Mouse (Mus musculus) lung, adult 2 months (tissue): ENCODE results near the gene Bcan. TPM values are rescaled to one million over a fixed set of nuclear protein-coding genes. Genes with fewer than 3 reads are reported as not detected.
A peak's percentile ranks its signal among the peaks of the same experiment; 100 is the strongest.

Experiments used
- DNase-seq: peaks from one replicate; pipeline ENCODE4 v3.0.0; 2022
- H3K4me1 ChIP-seq: fragments of 200-500 bp; 2 replicates; pipeline ENCODE4 v1.6.1; 2011; ENCODE audit warnings: low read length; ENCODE audit not compliant: control insufficient read depth, insufficient read depth
- H3K4me3 ChIP-seq: fragments of 200-500 bp; replicated peaks from 2 replicates; pipeline ENCODE3; 2011; ENCODE audit warnings: low read depth, mild to moderate bottlenecking, control low read depth, low read length; ENCODE audit errors: extremely low read depth
- CTCF ChIP-seq: fragments of 200-500 bp; IDR thresholded peaks from 2 replicates; pipeline ENCODE4 v1.5.1; 2011; ENCODE audit warnings: mild to moderate bottlenecking, low read length, control low read depth; ENCODE audit not compliant: insufficient read depth
- POLR2A ChIP-seq: fragments of 200-500 bp; IDR thresholded peaks from 2 replicates; pipeline ENCODE4 v1.6.1; 2011; ENCODE audit warnings: low read depth, mild to moderate bottlenecking, control low read depth, low read length, borderline replicate concordance; ENCODE audit errors: extremely low read depth
- WGBS: fragments of 180-500 bp; shearing (Covaris S2); methylation state at CpG from one replicate; pipeline ENCODE4 v1.1.7; 2018; 5-methylcytosine and 5-hydroxymethylcytosine counted together
- polyA plus RNA-seq: library from polyadenylated mRNA; depleted of rRNA; stranded (reverse); fragments of >200 nt; gene quantifications from 2 replicates; pipeline ENCODE4 v1.2.3, GENCODE M21; 2012

Gene Bcan
- polyA plus RNA-seq, 1 experiment, result 7.2 TPM

DNA sequence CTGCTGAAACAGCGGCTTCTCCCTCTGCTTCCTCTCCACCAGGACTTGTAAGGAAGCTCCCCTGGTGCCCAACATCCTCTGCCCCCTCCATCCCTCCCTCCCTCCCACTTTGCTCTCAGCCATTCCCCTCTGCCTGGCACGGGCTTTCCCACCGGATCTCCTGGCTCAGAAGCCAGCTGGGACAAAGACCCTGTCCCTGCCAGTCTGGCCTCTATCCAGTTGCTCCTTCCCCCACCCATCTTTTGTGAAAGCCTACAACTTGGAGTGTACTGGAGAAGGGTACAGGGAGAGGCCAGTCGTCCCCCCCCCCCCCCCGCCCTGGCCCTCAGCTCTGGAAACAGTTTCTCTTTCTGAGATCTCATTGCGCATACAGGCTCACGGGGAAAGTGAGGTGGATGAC lies 1.3 kb downstream of the Bcan start:
- DNase-seq, result no peak
- 1% methylated on average over 7 of the region's 7 CpGs for WGBS
- TF ChIP-seq CTCF, result no peak
- no peak for TF ChIP-seq POLR2A
- no peak overlapping the region for H3K4me3 ChIP-seq
- H3K4me1 ChIP-seq, result 0 out of 2 replicates have a peak, but pooled peaks cover 2% of the 10 kb centered on the region

DNA sequence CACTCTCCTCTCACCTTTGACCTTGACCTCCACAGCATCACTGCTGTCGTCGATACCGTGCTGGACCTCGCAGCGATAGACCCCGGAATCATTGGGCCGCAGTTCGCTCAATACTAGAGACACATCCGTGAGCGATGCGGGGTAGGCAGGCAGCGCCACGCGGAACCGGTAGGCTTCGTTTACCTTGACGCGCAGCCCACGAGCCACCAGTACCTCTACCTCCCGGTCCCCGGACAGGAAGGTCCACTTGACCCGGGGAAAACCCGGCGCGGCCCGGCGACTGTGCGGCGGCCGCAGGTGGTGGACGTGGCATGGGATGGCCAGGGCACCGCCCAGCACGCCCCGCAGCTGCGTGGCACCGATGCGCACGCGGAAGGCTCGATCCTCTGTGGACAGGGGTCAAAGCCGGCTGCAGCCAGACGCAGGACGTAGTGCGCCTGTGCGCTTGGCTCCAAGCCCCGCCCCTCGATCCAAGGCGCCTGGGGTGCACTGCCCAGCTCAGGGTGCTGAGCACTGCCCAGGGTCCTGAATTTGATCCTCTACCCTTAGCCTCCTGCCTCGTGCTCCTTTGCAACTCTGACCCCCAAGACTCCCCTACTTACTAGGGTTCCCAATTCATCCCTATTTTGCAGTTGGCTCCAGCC lies 2.9 kb downstream of the Bcan start:
- 1% methylated on average over 49 of the region's 49 CpGs for WGBS
- 0 out of 2 replicates have a peak, but pooled peaks cover 2% of the 10 kb centered on the region for H3K4me1 ChIP-seq
- H3K4me3 ChIP-seq, result peak overlapping the region; percentile 6
- DNase-seq, result no peak
- TF ChIP-seq CTCF (no peak), POLR2A (no peak)

DNA sequence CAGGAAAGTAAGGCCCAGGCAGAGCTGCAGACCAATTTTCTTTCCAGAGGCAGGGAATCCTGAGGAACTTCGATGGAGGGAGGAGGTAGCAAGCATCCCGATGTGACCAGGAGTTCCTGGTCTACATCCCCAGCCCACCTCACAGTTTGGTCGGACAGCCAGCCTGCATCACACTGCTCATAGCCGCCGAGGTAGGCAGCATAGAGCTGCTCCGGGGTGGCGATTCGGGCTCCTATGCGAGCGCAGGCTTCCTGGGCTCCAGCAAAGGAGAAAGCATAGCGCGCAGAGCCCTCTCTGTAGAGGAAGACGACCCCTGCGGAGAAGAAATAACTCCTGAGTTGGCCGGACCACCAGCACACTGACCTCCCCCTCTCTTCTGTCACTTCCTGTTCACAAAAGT lies 3.6 kb downstream of the Bcan start:
- Histone ChIP-seq H3K4me1 (0 out of 2 replicates have a peak, but pooled peaks cover 2% of the 10 kb centered on the region), H3K4me3 (no peak overlapping the region)
- DNase-seq, result no peak
- TF ChIP-seq CTCF (no peak), POLR2A (no peak)
- WGBS, result 7% methylated on average over 15 of the region's 15 CpGs

DNA sequence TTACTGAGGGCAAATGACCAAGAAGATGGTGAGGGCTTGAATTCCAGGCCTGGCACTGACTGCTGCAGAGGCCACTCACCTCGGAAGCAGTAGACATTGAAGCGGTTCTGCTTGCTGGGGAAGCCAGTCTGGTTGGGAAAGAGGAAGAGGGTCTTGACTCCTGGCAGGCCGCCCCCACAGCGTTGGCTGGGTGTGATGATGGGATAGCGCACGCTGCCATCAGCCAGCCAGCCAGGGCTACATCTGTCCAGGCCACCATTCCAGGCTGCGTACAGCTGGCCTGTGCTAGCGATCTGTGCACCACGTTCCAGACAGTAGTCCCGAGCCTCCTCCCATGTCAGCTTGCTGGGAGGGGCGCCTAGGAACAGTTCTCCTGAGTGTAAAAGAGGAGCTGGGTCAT lies 4.7 kb downstream of the Bcan start:
- 0 out of 2 replicates have a peak, but pooled peaks cover 2% of the 10 kb centered on the region for H3K4me1 ChIP-seq
- no peak for TF ChIP-seq POLR2A
- TF ChIP-seq CTCF, result no peak
- no peak overlapping the region for H3K4me3 ChIP-seq
- no peak for DNase-seq
- 33% methylated on average over 11 of the region's 11 CpGs for WGBS

DNA sequence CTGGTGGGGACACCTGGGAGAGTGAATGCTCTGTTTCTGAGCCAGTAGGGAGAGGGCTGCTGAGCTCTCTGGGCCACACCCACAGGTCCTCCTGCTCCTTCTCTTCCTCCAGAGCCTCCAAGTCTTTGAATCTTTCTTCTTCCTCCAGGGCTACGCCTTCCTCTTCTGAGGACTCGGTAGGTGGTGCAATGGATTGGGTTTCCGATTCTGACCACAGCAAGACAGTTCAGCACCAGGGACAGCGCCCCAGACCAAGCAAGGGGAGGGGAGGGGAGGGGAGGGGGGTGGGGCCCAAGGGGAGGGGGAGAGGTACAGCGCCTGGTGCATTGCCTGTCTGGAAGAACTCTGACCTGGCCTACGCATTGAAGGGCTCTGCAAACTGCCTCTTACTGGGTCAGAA lies 6.6 kb downstream of the Bcan start:
- no peak for TF ChIP-seq CTCF
- TF ChIP-seq POLR2A, result no peak
- no peak for DNase-seq
- 6% methylated on average over 5 of the region's 6 CpGs for WGBS
- H3K4me1 ChIP-seq, result no peaks in the 10 kb centered on the region
- no peak overlapping the region for H3K4me3 ChIP-seq

DNA sequence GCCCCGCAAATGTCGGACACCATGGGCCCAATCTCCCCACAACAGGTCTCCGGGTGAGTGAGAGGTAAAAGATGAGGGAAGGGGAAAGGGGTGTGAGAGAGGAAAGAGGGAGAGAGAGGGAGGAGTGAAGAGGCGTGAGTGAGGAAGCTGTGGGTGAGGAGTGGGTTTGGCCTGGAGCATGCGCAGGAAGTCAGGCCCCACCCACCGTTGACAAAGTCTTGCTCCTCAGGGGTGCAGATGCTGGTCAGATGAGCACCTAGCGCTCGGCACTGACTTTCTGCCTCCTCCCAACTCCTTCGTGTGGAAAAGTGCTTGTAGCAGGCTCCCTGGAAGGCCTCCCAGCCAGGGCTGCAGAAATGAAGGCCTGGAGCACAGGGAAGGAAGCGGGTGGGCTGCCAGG lies 10.1 kb downstream of the Bcan start:
- Histone ChIP-seq H3K4me1 (peaks cover 18% of the 10 kb centered on the region), H3K4me3 (no peak overlapping the region)
- TF ChIP-seq POLR2A, result no peak
- no peak for DNase-seq
- 35% methylated on average over 10 of the region's 10 CpGs for WGBS

DNA sequence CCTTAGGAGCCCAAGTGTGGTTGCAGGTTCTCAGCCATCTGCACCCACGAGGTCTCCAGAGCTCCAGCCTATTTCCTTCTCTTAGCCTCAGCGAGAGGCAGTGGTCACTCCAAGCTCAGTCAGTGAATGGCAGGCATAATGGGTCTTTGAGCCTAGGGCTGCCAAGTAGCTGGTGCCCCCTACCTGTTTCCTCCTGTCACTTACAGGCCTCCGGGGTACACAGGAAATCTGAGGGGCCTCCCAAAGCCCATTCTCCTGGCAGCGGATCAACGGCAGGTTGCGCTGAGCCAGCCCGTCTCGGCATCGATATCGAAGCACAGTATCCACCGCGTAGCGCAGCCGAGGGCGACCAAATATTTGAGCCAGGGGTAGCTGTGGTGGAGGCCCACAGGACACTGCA lies 12.0 kb downstream of the Bcan start:
- 12% methylated on average over 15 of the region's 15 CpGs for whole genome bisulfite sequencing

DNA sequence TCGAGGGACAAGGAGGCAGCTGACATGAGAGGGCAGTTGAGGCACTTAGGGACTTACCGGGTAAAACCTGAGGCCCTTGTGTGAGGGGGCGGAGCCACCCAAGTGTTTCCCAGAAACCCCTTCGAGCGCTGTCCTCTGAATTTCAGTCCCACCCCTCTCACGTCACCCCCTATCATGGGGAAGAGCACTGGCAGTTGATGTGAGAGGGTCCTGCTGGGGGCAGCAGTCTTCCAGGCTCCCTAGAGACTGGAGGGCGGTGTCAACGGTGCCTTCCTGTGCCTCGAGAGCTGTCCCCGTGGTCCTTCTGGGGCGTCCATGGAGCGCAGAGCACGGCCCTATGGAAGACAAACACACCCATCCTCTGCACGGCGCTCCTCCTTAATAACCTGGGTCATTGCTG lies 12.4 kb downstream of the Bcan start:
- Histone ChIP-seq H3K4me3 (peak overlapping the region; percentile 14), H3K4me1 (peaks cover 28% of the 10 kb centered on the region)
- no peak for DNase-seq
- WGBS, result 2% methylated on average over 15 of the region's 15 CpGs
- no peak for TF ChIP-seq CTCF
- TF ChIP-seq POLR2A, result no peak

More for the DNA sequence above, 12.0 kb downstream of the Bcan start:
- TF ChIP-seq POLR2A, result no peak
- TF ChIP-seq CTCF, result no peak
- no peak for DNase-seq
- peaks cover 28% of the 10 kb centered on the region for H3K4me1 ChIP-seq
- no peak overlapping the region for H3K4me3 ChIP-seq

DNA sequence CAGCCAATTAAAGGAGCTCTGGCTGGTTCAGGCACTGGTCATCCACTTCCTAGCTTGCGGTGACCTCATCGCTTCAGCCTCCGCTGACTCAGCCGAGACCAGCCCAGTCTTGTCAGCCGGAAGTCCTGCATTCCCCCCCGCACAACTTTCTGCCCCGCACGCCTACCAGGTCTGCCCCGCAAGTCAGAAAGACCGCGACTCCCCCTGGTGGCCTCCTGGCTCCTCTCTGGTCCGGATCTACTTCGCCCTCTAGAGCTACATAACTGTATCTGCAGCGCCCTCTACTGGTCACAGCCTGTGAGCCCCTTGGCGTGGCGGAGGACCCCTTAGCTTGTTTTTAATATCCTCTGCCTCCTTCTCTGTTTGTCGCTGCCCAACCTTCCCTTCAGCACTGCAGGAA lies 13.2 kb downstream of the Bcan start:
- 1% methylated on average over 17 of the region's 17 CpGs for WGBS
- TF ChIP-seq POLR2A (no peak), CTCF (peak; percentile 92)
- Histone ChIP-seq H3K4me3 (no peak overlapping the region), H3K4me1 (peaks cover 30% of the 10 kb centered on the region)
- peak; percentile 89 for DNase-seq

DNA sequence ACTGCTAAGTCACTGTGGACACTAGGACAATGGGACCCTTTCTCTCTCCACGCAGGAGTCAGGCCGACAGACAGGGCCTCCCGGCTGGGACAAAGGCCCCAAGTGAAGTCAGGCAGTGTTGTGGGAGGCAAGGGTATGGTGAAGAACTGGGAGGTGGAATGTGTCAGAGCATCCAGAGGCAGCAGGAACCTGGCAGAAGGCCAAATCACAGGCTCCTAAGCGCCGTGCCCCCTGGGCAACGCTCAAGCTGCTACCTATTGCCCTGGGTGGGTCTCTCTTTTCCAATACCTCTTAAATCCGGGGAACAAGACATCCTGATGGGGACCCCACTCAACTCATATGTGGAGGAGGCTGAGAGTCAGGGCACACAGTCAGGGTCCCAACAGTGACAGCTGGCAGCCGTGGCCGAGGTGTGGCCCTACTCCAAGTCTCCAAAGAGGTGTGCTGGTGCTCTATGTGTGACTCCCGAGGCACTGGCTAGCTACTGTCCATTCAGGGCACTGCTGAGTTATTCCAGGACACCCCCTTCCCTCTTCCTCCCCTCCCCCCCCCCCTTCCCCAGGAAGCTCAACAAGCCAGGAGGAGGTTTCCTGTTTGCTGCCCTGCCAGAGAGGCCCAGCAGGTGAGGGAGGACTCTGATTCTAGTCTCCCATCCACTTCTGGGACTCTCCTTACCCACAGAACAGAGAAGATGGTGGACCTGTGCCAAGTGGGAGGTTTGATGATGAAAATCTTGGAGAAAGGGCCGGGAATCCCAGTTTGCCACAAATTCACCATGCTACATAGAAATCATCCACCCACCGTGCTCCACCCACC lies 14.3 kb downstream of the Bcan start:
- DNase-seq, result peak; percentile 12
- Histone ChIP-seq H3K4me1 (peaks cover 39% of the 10 kb centered on the region), H3K4me3 (no peak overlapping the region)
- WGBS, result 17% methylated on average over 12 of the region's 12 CpGs
- no peak for TF ChIP-seq CTCF
- no peak for TF ChIP-seq POLR2A
